Mouse (Mus musculus) 3134 (cell line): ENCODE results near the gene Cngb1.
"Not testable (repeated sequence)": the region's sequence is repeated elsewhere in the genome, so short reads cannot be mapped to it uniquely, and the experiment has no call there.

Source experiments
- DNase-seq: peaks from one replicate; pipeline ENCODE4 v3.0.0-alpha.2; 2011; ENCODE audit warnings: low spot score; ENCODE audit not compliant: insufficient read length; ENCODE audit errors: extremely low read depth

The Cngb1 gene

DNA sequence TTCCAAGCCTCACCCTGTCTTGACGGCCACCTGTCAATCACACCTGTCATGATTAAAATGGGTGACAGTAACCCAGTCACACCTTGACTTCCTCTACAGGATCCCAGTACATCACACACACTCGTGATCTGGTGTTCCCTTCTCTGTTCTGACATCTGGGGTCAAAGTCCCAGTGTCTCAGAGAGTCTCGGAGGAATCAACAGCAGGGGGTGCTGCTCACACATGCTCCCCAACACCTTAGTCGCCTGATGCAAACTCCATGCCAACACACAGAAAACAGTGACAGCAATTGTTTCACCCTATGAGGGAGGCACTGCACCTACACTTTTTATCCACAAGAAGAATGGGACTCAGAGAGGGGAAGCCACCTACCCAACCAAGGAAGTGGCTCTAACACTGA lies 56.5 kb downstream of the Cngb1 start:
- no peak for DNase-seq

- DNase-seq, result no peak
These were observed 59.1 kb downstream of the Cngb1 start for GRCm38 (mm10) chr8:95247277-95247676.

DNA sequence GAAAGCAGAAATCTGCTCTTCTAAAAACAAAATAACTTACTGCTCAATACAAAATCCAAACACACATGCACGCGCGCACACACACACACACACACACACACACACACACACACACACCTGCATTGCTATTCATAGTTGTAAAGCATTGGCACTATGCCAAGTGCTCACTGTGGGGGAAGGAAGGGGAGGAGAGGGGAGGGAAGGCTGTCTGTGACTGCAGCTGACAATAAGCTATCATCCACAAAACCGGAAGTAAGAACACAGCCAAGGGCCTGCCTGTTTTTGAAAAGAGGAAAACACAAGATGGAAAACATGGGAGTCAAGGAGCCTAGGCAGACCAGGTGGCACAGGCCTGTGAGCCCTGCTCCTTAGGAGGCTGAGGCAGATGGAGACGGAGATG lies 61.2 kb downstream of the Cngb1 start:
- no peak for DNase-seq

- DNase-seq, result no peak
These were observed 62.5 kb downstream of the Cngb1 start for GRCm38 (mm10) chr8:95243853-95244252.

- DNase-seq, result no peak
These were observed 63.4 kb downstream of the Cngb1 start for GRCm38 (mm10) chr8:95242826-95243571.

DNA sequence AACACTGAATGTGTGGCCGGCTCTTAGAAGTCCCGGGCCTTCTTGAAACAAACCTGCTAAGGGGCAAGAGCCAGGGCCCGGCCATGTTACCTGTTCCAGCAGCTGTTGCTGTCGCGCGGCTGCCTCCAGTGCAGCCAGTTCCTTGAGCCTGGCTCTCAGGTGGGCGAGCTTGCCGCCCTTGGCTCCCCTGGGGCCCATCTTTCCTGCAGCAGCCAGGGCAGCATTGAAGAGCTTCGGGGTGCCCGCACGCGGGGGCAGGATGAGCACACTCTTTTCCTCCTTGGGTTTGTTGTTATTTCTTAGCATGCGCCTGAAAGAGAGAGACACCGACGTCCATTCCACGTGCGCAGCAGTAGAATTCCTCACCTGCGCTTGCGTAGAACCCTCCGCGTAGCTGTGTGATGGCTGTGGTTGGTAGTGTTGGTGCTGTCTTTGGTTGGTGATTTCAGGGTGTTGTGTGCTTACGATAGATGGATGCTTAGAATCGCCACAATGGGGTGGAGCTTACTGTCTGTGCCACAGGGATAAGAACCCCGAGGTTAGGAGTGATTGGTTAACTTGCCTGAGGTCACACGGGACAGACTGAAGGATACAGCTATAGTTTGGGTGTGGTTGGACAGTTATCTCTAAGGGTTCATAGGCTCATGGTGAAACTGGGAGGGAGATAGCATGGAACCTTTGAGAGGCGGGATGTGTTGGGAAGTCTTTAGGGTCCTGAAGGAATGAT lies 64.1 kb downstream of the Cngb1 start:
- no peak for DNase-seq

DNA sequence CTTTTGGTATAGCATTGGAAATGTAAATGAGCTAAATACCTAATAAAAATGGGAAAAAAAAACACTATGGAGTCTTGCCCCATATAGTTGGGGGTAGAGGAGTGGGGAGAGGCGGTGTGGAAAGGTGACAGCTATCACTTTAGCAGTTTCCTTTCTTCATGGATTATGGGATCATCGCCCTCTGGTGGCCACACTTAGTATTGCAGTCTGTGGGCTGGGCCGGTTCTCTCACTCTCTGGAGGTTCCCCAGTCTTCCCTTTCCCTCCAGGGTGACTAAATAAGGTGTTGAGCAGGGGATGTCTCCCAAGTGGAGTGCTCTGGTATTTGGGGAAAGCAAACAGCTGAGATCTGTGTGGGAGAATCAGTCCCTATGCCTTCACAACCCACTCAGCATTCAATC lies 70.7 kb downstream of the Cngb1 start:
- no peak for DNase-seq

- DNase-seq, result not testable (repeated sequence)
These were observed 76.3 kb downstream of the Cngb1 start for GRCm38 (mm10) chr8:95230086-95230485.

- no peak for DNase-seq
These were observed 79.3 kb downstream of the Cngb1 start for GRCm38 (mm10) chr8:95227151-95227468.

DNA sequence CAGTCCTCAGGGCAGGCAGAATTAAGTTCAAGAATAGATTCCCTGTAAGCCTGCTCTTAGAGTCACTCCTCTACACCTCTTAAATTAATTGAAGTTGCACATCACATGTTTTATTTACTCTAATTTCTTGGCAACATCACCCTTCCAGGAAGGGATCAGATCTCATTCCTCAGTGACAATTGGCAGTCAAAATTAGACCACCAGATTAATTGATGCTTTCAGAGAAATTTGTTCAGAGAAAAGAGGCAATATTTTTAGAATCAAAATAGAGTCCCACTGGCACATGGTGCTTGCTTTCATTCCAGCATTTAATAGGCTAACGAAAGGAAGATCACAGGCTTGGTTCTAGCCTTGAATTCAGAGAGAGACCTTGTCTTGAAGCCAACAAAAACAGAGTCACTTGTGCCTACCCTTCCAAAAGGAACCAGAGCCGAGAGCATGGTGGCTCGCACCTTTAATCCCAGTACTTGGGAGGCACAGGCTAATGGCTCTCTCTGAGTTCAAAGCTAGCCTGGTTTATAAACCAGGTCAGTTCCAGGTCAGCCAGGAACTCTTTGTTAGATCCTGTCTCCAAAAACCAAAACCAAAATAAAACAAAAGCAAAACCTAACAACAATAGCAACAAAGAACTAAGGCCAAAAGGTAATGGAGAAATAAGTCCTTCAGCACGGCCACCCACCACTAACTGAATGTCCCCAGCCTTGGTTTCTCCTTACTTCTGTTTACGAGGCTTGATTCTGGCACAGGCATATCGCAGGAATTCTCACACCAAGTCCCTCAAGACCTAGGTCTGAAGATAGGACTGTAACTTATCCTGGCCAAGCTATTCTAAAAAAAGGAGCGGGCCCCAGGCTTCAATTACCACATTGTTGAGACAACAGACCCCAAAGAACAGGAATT lies 79.9 kb downstream of the Cngb1 start:
- no peak for DNase-seq

DNA sequence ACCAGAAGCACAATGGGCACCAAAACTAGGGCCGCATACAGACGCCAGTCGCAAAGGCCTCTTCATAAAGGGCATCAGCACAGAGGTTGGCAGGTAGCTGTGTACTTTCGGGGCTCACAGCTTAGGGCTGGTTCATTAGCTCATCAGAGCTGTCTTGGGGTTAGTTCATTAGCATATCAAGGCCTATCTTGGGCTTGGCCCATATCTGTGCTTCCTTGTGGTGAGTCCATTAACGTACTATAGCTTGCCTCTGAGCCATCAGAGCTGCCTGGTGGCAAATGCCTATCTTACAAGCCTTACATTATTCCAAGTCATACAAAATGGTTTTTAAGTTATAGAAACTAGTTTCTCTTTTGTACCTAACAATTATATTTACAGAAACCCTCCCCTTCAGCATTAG lies 82.4 kb downstream of the Cngb1 start:
- DNase-seq, result no peak

- DNase-seq, result no peak
These were observed 85.3 kb downstream of the Cngb1 start for GRCm38 (mm10) chr8:95221045-95221444.

DNA sequence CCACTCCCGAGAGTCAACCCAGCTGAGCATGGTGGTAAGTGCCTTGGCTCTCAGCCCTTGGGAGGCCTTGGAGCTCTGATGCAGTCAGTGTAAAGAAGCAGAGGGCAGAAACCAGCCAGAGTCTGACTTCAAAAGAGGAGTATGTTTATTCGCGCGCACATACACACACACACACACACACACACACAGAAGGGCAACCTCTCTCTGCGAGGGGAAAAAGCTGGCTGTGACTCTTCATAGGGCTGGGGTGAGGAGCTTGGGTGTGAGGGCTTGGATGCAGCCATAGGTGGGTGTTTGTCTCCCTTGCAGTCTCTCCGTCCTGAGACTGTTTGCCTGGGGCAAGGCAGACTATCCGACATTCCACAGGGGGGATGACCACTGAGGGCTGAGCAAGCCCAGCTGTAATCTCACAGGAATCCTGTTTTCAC lies 85.8 kb downstream of the Cngb1 start:
- DNase-seq, result no peak

DNA sequence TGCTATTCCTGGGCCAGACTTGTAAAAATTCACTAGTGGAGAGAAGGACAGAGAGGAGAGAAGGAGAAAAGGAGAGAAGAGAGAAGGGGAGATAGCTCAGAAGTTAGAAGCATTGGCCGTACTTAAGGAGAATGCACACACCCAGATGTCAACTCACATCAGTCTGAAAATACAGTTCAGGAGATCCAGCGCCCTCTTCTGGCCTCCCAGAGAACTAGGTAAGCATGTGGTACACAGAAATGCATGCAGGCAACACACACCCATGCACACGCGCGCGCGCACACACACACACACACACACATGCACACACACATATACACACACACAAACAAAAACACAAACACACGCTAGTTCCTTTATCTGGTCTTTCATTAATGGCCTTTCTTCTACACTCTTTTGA lies 86.8 kb downstream of the Cngb1 start:
- DNase-seq, result no peak

DNA sequence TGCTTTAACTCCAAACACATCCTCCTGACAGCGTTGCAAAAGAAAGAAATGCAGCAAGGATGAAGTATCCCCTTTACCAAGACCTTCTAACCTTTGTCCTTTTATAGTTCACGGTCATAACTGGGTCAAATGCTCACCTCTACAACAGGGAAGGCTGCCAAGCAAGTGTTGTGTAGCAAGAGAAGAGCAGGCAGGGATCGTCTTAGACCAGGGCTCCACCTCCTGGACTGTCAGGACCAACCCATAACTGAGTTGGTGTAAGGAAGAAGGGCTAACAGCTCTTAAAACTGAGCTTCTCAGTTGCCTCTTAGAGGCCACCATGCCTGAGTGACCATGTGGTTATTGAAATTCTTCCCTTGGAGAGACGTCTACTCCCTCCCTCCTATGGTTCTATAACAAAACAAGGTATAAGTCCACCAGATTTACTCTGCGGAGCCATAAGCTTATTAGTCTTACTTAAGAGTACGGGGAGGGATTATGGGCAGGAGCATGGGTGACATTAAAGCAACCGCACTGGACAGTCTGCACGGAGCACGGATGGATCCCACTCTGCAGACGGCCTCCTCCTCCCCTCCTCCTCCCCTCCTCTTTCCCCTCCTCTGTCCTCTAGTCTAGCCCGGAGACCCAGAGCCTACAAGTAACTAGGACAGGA lies 90.5 kb downstream of the Cngb1 start:
- DNase-seq, result no peak

DNA sequence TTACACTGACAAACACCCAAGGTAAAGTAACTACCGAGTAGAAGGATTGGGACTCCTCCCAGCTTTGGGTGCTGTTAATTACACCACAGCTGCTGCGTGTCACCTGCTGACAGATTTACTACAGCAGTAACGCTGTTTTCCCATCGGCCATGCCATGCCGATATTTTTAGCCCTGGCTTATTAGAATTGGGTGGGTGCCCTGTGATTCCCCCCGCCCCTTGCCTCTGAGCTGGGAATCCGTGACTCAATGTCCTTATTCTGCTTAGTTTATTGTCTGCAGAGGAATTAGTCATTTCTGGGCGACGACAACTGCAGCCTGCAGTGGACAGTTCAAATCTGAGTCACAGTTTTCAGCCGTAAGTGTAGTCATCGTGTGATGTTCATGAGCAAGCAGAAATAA lies 96.5 kb downstream of the Cngb1 start:
- DNase-seq, result peak; percentile 68

DNA sequence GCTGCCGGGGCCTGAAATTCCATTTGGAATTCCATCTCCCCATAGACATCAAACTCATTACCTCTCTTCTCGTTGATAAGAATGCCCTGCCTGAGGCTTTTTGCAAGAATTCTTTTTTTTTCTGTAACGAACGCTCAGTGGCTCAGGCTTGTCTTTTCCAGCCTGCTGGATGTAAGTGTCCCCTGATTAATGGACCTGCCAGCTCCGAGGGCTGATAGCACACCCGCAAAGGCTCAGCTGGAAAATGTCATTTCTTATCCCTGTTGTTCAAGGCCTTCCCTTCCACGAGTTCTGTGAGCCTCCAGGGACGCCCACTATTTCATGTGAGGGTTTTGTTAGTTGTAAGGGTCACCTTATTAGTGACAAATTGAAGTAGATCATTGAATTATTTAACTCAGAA lies 100.4 kb downstream of the Cngb1 start:
- DNase-seq, result no peak

GRCm38 (mm10) chr8:95204039-95204380 lies 102.4 kb downstream of the Cngb1 start:
- no peak for DNase-seq

- DNase-seq, result no peak
These were observed 102.9 kb downstream of the Cngb1 start for GRCm38 (mm10) chr8:95203326-95204038.

- DNase-seq, result no peak
These were observed 103.6 kb downstream of the Cngb1 start, which contains the start of gene Kifc3 for GRCm38 (mm10) chr8:95202649-95203275. Gene Kifc3 (minus strand): TSS chr8:95202812.
